Mouse (Mus musculus): ENCODE data around the gene Tsfm.
"Not testable (repeated sequence)": the region's sequence is repeated elsewhere in the genome, so short reads cannot be mapped to it uniquely, and the experiment has no call there.

The Tsfm gene

DNA sequence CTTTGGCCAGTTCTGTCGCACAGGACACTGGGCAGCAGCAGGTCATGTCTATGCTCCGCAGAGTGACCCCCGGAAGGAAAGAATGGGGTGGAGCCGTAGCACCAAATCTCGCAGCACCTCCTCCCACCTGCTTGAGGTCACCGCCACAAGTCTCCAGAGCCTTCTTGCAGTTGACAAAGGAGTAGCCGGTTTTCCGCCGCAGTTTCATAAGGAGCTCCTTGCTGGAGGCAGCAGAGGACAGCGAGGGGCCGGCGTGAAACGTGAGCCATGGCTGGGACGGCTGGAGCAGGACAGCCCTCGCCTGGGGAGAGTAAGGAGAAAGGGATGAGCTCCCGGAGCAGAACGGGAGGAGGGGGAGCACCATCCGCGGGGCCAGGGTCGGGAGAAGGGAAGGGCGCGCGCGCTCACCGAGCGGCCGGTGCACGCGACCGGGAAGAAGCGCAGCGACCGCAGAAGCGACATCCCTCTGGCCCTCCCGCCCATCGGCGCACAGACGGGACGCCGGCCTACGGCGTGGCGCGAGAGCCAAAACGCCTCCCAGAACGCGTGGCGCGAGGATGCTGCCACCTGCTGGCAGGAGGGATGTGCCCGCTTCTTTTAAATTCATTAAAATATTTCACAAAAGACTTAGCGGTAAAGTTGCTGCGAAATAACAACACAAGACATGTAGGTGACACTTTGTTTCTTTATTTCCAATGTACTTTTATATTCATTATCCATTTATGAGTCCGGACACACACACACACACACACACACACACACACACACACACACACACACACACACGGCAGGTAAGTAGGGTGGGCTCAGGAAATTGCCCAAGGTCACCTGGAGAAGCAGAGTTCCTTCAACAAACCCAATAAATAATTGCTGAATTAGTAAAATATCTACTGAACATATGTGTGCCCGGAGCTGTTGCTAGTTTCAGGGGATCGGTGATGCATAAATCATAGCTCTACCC is at the start of gene Tsfm:
Gene Tsfm (minus strand): TSS at position 505 of the 961 bp plus-strand sequence.
- peak; percentile 86 to 93 for DNase-seq (ENCODE audit: low spot score in 2 of 2)

GRCm38 (mm10) chr10:127079665-127080391 is 49.2 kb upstream of the Tsfm start:
- no peak for DNase-seq (ENCODE audit: low spot score in 2 of 2)

- DNase-seq (ENCODE audit: low spot score in 2 of 2): no peak
Observed at GRCm38 (mm10) chr10:127078677-127079575, 48.3 kb upstream of the Tsfm start.

- DNase-seq (ENCODE audit: low spot score in 2 of 2): no peak
Observed at GRCm38 (mm10) chr10:127078001-127078676, 47.5 kb upstream of the Tsfm start.

GRCm38 (mm10) chr10:127077515-127077914 is 46.9 kb upstream of the Tsfm start:
- DNase-seq (ENCODE audit: low spot score in 2 of 2): no peak

DNA sequence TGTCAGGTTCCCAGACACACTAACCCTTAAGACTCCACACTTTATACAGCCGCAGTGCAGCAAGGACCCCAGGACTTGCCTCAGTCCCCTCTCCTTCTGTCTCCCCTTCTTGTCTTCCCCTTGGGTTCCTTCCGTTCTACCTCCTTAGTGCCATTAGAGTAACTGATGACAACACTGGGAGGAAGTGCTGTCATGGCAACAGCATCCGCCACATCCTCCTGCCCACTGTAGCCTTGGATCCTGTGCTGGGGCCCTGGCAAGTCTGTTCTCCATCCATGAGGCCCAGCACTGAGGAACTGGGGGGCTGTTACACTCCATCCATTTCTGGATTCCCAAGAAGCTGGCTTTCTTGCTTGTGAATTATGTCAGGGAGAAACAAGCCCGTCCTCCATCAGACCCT is 45.4 kb upstream of the Tsfm start:
- no peak for DNase-seq (ENCODE audit: low spot score in 2 of 2)

GRCm38 (mm10) chr10:127075651-127076050 is 45.0 kb upstream of the Tsfm start:
- DNase-seq (ENCODE audit: low spot score in 2 of 2): no peak

- no peak for DNase-seq (ENCODE audit: low spot score in 2 of 2)
Observed at GRCm38 (mm10) chr10:127075080-127075479, 44.4 kb upstream of the Tsfm start, which contains the start of gene Agap2. TSS of gene Agap2 (plus strand) at chr10:127075284.

GRCm38 (mm10) chr10:127073981-127074380 is 43.3 kb upstream of the Tsfm start:
- DNase-seq (ENCODE audit: low spot score in 2 of 2): no peak

DNA sequence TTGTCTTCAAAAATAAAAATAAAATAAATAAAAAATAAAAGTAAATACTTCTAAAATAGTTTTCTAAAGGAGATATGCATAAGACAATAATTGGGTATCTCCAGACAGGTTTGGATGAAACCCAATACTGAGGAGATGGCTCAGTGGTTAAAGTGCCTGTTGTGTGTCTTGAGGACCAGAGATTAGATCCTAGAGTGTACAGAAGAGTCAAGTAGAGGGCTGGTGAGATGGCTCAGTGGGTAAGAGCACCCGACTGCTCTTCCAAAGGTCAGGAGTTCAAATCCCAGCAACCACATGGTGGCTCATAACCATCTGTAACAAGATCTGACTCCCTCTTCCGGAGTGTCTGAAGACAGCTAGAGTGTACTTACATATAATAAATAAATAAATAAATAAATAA is 42.3 kb upstream of the Tsfm start:
- not testable (repeated sequence) for DNase-seq (ENCODE audit: low spot score in 2 of 2)

GRCm38 (mm10) chr10:127072270-127072669 is 41.6 kb upstream of the Tsfm start:
- DNase-seq (ENCODE audit: low spot score in 2 of 2): not testable (repeated sequence)

GRCm38 (mm10) chr10:127071203-127071602 is 40.6 kb upstream of the Tsfm start:
- DNase-seq (ENCODE audit: low spot score in 2 of 2): no peak

DNA sequence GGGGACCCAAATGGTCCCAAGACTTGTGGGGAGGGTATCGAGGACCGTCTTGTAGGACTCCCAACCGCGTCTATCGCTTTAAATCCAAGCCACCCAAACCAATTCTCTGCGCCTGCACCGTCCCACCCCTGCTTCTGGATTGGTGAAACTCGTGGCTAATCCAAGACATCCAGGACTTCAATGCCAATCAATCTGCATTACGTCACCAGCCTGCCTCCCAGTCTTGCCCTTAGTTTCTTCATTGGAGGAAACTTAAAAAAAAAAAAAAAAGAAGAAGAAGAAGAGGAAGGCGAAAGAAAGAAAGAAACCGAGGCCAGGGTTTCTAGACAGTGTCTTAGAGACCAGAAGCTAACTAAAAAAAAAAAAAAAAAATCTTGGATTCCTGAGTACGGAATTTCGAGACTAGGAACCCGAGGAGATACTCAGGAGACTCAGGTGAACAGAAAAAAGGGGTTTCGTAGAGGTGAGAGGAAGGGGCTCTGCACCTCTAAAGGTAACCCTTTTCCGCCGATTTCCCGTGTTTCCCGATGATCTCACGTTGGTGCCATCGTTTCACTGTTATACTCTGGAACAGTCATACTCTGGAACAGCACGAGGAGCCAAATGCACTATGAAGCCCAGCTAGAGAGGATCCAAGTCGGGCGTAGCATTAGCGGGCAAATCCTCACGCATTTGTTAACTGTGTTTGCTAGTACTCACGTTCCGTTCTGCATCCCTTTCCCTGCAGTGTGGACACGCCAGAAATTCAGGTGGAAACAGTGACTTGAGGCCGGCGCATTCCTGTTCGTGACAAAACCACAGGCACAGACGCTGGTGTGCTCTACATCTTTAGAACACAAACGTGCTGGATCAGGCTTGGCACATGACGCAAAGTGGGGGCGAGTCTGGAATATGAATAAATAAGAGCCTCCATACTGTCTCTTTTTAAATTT is 39.8 kb upstream of the Tsfm start, which contains the start of gene Tspan31:
Gene Tspan31 (minus strand): TSS at position 75 of the 932 bp plus-strand sequence.
- DNase-seq (ENCODE audit: low spot score in 2 of 2): peak; percentile 83 to 85

GRCm38 (mm10) chr10:127069281-127070189 is 38.9 kb upstream of the Tsfm start:
- DNase-seq (ENCODE audit: low spot score in 2 of 2): no peak

GRCm38 (mm10) chr10:127068360-127069038 is 37.9 kb upstream of the Tsfm start:
- DNase-seq (ENCODE audit: low spot score in 2 of 2): no peak

DNA sequence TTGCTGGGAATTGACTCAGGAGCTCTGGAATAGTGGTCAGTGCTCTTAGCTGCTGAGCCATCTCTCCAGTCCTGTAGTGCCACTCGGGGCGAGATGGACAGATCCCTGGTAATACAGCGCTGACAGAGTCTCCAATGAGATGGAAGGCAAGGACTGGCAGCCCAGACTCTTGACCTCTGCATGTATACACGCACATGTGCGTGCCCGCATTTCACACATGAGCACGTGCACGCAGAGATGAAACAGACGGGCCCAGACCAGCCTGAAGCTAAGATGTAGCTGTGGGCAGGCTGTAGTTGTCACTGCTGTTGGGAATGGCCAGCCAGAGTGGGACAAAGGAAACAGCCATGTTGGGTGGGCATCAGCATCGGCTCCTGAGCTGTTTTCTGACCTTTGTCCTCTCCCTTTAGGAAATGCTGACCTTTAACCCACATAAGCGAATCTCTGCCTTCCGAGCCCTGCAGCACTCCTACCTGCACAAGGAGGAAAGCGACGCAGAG is 35.9 kb upstream of the Tsfm start:
- no peak for DNase-seq (ENCODE audit: low spot score in 2 of 2)

- DNase-seq (ENCODE audit: low spot score in 2 of 2): no peak
Observed at GRCm38 (mm10) chr10:127065981-127066380, 35.3 kb upstream of the Tsfm start.

Measured in urinary bladder, postnatal 4 days (tissue).